Mouse (Mus musculus) MEL (cell line): ENCODE results near the gene Scrn3.

Experiments
- BHLHE40 ChIP-seq: IDR thresholded peaks from 2 replicates; pipeline ENCODE4 v1.6.1; 2012; ENCODE audit warnings: low read depth, mild to moderate bottlenecking, inconsistent platforms, low read length, improper control_type of control experiment, borderline replicate concordance
- CHD2 ChIP-seq: IDR thresholded peaks from 2 replicates; pipeline ENCODE4 v1.6.1; 2011; ENCODE audit warnings: low read length, improper control_type of control experiment
- CTCF ChIP-seq, 3 experiments: IDR thresholded peaks in 2 of 3; conservative IDR thresholded peaks in 1 of 3; 2 replicates each; pipeline ENCODE4 v1.5.1; 2011 to 2012; ENCODE audit warnings: low read length in 3 of 3, low read depth in 2 of 3, mild to moderate bottlenecking in 2 of 3, improper control_type of control experiment in 1 of 3, inconsistent platforms in 1 of 3, mixed read lengths in 1 of 3, moderate library complexity in 1 of 3; ENCODE audit not compliant: control insufficient read depth in 1 of 3, insufficient read depth in 1 of 3, poor library complexity in 1 of 3, severe bottlenecking in 1 of 3
- GABPA ChIP-seq: IDR thresholded peaks from 2 replicates; pipeline ENCODE4 v1.6.1; 2012; ENCODE audit warnings: low read depth, mild to moderate bottlenecking, inconsistent platforms, low read length, improper control_type of control experiment, moderate library complexity
- JUND ChIP-seq: IDR thresholded peaks from 2 replicates; pipeline ENCODE4 v1.6.1; 2011; ENCODE audit warnings: low read depth, mild to moderate bottlenecking, improper control_type of control experiment, low read length
- POLR2A ChIP-seq, 2 experiments: IDR thresholded peaks; 2 replicates each; pipeline ENCODE4 v1.6.1; 2011 to 2012; ENCODE audit warnings: low read length in 2 of 2, mild to moderate bottlenecking in 2 of 2, control low read depth in 1 of 2, improper control_type of control experiment in 1 of 2, low read depth in 1 of 2, moderate library complexity in 1 of 2; ENCODE audit not compliant: control insufficient read depth in 1 of 2, insufficient read depth in 1 of 2, poor library complexity in 1 of 2
- POLR2AphosphoS5 ChIP-seq: IDR thresholded peaks from 2 replicates; pipeline ENCODE4 v1.6.1; 2012; ENCODE audit warnings: low read depth, borderline replicate concordance, mild to moderate bottlenecking, inconsistent platforms, low read length, moderate library complexity, mixed read lengths
- SIN3A ChIP-seq: IDR thresholded peaks from 2 replicates; pipeline ENCODE4 v1.6.1; 2012; ENCODE audit warnings: low read length, improper control_type of control experiment, inconsistent platforms
- TAL1 ChIP-seq: IDR thresholded peaks from 2 replicates; pipeline ENCODE4 v1.6.1; 2012; ENCODE audit warnings: mild to moderate bottlenecking, inconsistent platforms, low read length, moderate library complexity, mixed read lengths
- TBP ChIP-seq: IDR thresholded peaks from 2 replicates; pipeline ENCODE4 v1.8.0; 2011; ENCODE audit warnings: low read depth, low read length, improper control_type of control experiment
- ZC3H11A ChIP-seq: IDR thresholded peaks from 2 replicates; pipeline ENCODE4 v1.6.1; 2012; ENCODE audit warnings: low read depth, mild to moderate bottlenecking, inconsistent platforms, low read length, improper control_type of control experiment

DNA sequence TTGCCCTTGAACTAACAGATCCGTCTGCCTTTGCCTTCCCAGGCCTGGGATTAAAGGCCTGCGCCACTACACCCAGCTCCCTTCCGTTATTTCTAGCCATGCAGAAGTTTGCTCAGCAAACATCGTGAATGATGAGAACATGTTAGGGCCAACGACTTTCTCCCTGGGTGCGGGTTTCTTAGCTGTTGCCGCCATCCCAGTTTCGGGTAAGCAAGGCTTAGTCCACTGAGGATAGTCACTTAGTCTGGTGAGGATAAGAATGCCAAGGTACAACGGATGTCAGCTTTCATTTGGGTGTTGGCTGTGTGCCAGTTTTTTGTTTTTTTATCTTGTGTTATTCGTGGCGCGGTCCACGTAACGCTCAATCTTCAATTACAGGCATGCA, 708 bp downstream of the Scrn3 start:
- TF ChIP-seq GABPA (no peak), POLR2A (IDR thresholded peaks at IDR 0.05; ENCODE audit: control insufficient read depth in 1 of 2, insufficient read depth in 1 of 2, low read depth in 1 of 2, low read length in 2 of 2, poor library complexity in 1 of 2) (no peak; a peak in 2 of 4 replicates), BHLHE40 (no peak), POLR2AphosphoS5 (no peak), ZC3H11A (no peak), SIN3A (peak; percentile 26; the same call in 1 of the 2 replicates), JUND (no peak), TBP (peak; percentile 79; the same call in 1 of the 2 replicates), TAL1 (peak; percentile 30), CTCF (IDR thresholded peaks at IDR 0.05 in 2 of 3, conservative IDR thresholded peaks at IDR 0.05 in 1 of 3; ENCODE audit: control insufficient read depth in 1 of 3, insufficient read depth in 1 of 3, low read depth in 2 of 3, low read length in 3 of 3, poor library complexity in 1 of 3, severe bottlenecking in 1 of 3) (no peak), CHD2 (no peak)
